Mouse (Mus musculus) thymus, adult 2 months (tissue): ENCODE measurements around the gene Fbxw2.

ENCODE experiments used
- CTCF ChIP-seq: fragments of 200-500 bp; IDR thresholded peaks from 2 replicates; pipeline ENCODE4 v1.5.1; 2012; ENCODE audit warnings: mild to moderate bottlenecking, control low read depth, low read length, moderate library complexity, borderline replicate concordance; ENCODE audit not compliant: control insufficient read depth, poor library complexity, insufficient read depth; ENCODE audit errors: extremely low read depth
- POLR2A ChIP-seq: fragments of 200-500 bp; IDR thresholded peaks from 2 replicates; pipeline ENCODE4 v1.6.1; 2012; ENCODE audit warnings: mild to moderate bottlenecking, low read length, control low read depth, moderate library complexity; ENCODE audit not compliant: control insufficient read depth, poor library complexity, insufficient read depth; ENCODE audit errors: extremely low read depth

DNA sequence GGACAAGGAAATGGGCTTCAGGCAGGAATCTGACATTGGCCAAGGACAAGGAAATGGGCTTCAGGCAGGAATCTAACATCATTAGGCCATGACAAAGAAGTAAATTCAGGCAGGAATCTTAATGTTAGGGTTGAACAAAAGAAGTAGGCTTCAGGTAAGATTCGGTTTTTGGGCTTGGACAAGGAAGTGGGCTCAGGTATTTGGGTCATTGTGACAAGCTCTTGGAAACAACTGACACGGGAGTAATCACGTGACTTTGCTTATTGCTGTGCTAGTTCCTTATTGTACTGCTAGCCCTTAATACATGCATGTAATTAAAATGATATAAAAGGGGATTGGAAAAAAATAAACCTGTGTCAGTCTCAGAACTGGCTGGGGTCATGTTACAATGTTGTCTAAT lies 9.6 kb upstream of the Fbxw2 start:
- no peak for TF ChIP-seq CTCF
- TF ChIP-seq POLR2A = no peak
